Mouse (Mus musculus) retina, embryonic 14.5 days (tissue): ENCODE results near the gene Agpat3.
"Not testable (repeated sequence)": the region's sequence is repeated elsewhere in the genome, so short reads cannot be mapped to it uniquely, and the experiment has no call there.

Experiments used
- DNase-seq: peaks from one replicate; pipeline ENCODE4 v3.0.0-alpha.2; 2015; ENCODE audit warnings: low spot score

Agpat3 gene

GRCm38 (mm10) chr10:78360290-78360711 is 8.0 kb upstream of the Agpat3 start:
- no peak for DNase-seq

- DNase-seq, result not testable (repeated sequence)
Observed at GRCm38 (mm10) chr10:78358999-78359398, 6.7 kb upstream of the Agpat3 start.

GRCm38 (mm10) chr10:78358266-78358665 is 6.0 kb upstream of the Agpat3 start:
- DNase-seq, result no peak

- no peak for DNase-seq
Observed at GRCm38 (mm10) chr10:78357742-78358141, 5.5 kb upstream of the Agpat3 start.

GRCm38 (mm10) chr10:78355931-78356593 is 3.8 kb upstream of the Agpat3 start:
- no peak for DNase-seq

- DNase-seq, result no peak
Observed at GRCm38 (mm10) chr10:78353196-78353595, 907 bp upstream of the Agpat3 start.

- DNase-seq, result no peak
Observed at GRCm38 (mm10) chr10:78352666-78353030, 359 bp upstream of the Agpat3 start.

- no peak for DNase-seq
Observed at GRCm38 (mm10) chr10:78351564-78351886, 764 bp downstream of the Agpat3 start.

- no peak for DNase-seq
Observed at GRCm38 (mm10) chr10:78350796-78351556, 1.3 kb downstream of the Agpat3 start.

- DNase-seq, result no peak
Observed at GRCm38 (mm10) chr10:78349464-78350165, 2.7 kb downstream of the Agpat3 start.

- no peak for DNase-seq
Observed at GRCm38 (mm10) chr10:78348211-78348610, 4.1 kb downstream of the Agpat3 start.

GRCm38 (mm10) chr10:78347486-78347885 is 4.8 kb downstream of the Agpat3 start:
- no peak for DNase-seq

- DNase-seq, result no peak
Observed at GRCm38 (mm10) chr10:78345466-78345865, 6.8 kb downstream of the Agpat3 start.

GRCm38 (mm10) chr10:78342091-78342490 is 10.2 kb downstream of the Agpat3 start:
- no peak for DNase-seq

GRCm38 (mm10) chr10:78338180-78338579 is 14.1 kb downstream of the Agpat3 start:
- no peak for DNase-seq

GRCm38 (mm10) chr10:78334923-78335561 is 17.2 kb downstream of the Agpat3 start:
- no peak for DNase-seq

GRCm38 (mm10) chr10:78331577-78331976 is 20.7 kb downstream of the Agpat3 start:
- no peak for DNase-seq

- no peak for DNase-seq
Observed at GRCm38 (mm10) chr10:78329305-78329704, 23.0 kb downstream of the Agpat3 start.

- DNase-seq, result no peak
Observed at GRCm38 (mm10) chr10:78328011-78328575, 24.2 kb downstream of the Agpat3 start.

GRCm38 (mm10) chr10:78325916-78326647 is 26.2 kb downstream of the Agpat3 start:
- DNase-seq, result no peak

- DNase-seq, result no peak
Observed at GRCm38 (mm10) chr10:78324556-78325164, 27.6 kb downstream of the Agpat3 start.
